Mouse (Mus musculus): Measurements from ENCODE around the gene Ccdc69. TPM values are rescaled to one million over a fixed set of nuclear protein-coding genes. Genes with fewer than 3 reads are reported as not detected.

The Ccdc69 gene
- polyA plus RNA-seq, 1 experiment, result 0.04 TPM

DNA sequence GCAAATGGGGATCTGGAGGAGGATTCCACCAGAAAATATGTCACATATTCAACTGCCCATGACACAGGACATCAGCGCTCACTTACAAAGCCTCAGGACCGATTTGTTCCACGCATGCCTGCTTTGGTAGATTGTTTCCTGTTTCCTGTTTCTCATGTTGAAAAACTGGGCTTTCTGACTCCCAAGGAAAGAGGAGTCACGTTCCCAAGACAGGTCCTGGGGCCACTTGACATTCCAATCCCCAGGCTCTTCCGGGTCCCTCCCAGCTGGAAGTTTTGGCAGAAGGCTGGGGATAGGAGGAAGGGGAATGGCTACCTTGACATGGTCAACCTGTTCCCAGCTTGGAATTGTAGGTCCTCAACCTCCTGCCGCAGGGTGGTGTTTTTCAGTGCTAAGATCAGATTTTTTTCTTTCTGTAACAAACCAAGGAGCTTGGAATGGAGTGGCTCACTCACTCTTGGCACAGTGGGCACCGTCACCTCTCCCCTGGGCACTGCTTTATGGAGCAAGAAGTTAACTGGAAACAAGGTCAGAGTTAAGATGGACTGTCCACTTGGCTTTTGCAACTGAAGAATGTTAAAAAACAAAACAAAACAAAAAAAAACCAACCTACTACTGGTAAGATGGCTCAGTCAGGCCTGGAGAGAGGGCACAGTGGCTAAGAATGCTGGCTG, 27.0 kb downstream of the Ccdc69 start:
- no peak overlapping the region for H3K4me3 ChIP-seq (ENCODE audit: insufficient read depth, poor library complexity, severe bottlenecking)
- no peaks in the 10 kb centered on the region for H3K79me2 ChIP-seq (ENCODE audit: control insufficient read depth, insufficient read depth)
- H3K27me3 ChIP-seq (ENCODE audit: control insufficient read depth, insufficient read depth, insufficient read length), result no peaks in the 10 kb centered on the region
- H3K79me3 ChIP-seq (ENCODE audit: low read depth), result no peaks in the 10 kb centered on the region
- TF ChIP-seq MYOG (IDR thresholded peaks at IDR 0.05; ENCODE audit: control insufficient read depth, extremely low read depth, insufficient read length) (no peak), CTCF (IDR thresholded peaks at IDR 0.05; ENCODE audit: control insufficient read depth, insufficient read depth, insufficient read length) (no peak), MYOD1 (IDR thresholded peaks at IDR 0.05; ENCODE audit: control insufficient read depth, insufficient read length, low read depth) (no peak), MAX (IDR thresholded peaks at IDR 0.05) (no peak), CEBPB (IDR thresholded peaks at IDR 0.05; ENCODE audit: low read depth) (no peak), USF1 (IDR thresholded peaks at IDR 0.05; ENCODE audit: low read depth) (no peak), FOSL1 (IDR thresholded peaks at IDR 0.05; ENCODE audit: insufficient read depth, low read length, poor library complexity, severe bottlenecking) (no peak)
- H3K36me3 ChIP-seq (ENCODE audit: control insufficient read depth, insufficient read depth), result no peaks in the 10 kb centered on the region
- H3ac ChIP-seq (ENCODE audit: control insufficient read depth, insufficient read length, low read depth), result no peak overlapping the region

DNA sequence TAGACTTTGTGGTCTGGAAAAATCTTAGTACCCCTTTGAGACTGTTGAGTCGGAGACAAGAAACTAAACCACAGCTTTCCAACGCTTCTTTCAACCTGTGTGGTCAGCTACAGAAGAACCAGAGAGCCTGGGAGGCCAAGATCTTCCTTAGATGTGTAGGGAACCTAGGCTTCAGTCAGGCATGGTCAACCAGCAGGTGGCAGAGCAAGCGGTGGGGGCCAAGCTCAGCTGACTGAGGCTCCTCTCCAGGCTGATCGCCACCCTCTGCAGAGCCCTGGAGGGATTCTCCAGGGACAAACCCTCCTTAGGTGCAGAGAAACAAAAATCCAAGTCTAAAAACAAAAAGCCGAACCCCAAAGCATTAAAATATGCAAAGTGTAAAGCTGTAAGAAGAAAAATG, 31.3 kb downstream of the Ccdc69 start:
- TF ChIP-seq MYOD1 (IDR thresholded peaks at IDR 0.05; ENCODE audit: control insufficient read depth, insufficient read length, low read depth) (no peak), CTCF (IDR thresholded peaks at IDR 0.05; ENCODE audit: control insufficient read depth, insufficient read depth, insufficient read length) (peak; percentile 84)
- no peak overlapping the region for H3K4me3 ChIP-seq (ENCODE audit: insufficient read depth, poor library complexity, severe bottlenecking)
- no peak overlapping the region for H3ac ChIP-seq (ENCODE audit: control insufficient read depth, insufficient read length, low read depth)
- H3K79me2 ChIP-seq (ENCODE audit: control insufficient read depth, insufficient read depth), result no peaks in the 10 kb centered on the region
- no peaks in the 10 kb centered on the region for H3K36me3 ChIP-seq (ENCODE audit: control insufficient read depth, insufficient read depth)
- no peaks in the 10 kb centered on the region for H3K79me3 ChIP-seq (ENCODE audit: low read depth)
- H3K27me3 ChIP-seq (ENCODE audit: control insufficient read depth, insufficient read depth, insufficient read length), result no peaks in the 10 kb centered on the region

DNA sequence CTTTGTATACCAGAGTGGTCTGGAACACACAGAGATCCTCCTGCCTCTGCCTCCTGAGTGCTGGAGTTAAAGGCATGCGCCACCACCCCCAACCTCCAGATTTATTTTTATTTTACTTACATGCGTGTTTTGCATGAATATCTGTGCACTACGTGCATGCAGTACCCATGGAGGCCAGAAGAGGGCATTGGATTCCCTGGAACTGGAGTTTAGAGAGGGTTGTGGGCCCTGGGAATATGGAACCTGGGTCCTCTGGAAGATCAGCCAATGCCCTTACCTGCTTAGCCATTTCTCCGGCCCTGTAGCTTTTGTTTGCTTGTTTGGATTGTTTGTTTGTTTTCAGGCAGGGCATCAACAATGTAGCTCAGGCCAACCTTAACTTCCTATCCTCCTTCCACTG, 36.6 kb downstream of the Ccdc69 start:
- no peaks in the 10 kb centered on the region for H3K79me3 ChIP-seq (ENCODE audit: low read depth)
- no peak overlapping the region for H3K4me3 ChIP-seq (ENCODE audit: insufficient read depth, poor library complexity, severe bottlenecking)
- no peaks in the 10 kb centered on the region for H3K79me2 ChIP-seq (ENCODE audit: control insufficient read depth, insufficient read depth)
- no peaks in the 10 kb centered on the region for H3K36me3 ChIP-seq (ENCODE audit: control insufficient read depth, insufficient read depth)
- no peak overlapping the region for H3ac ChIP-seq (ENCODE audit: control insufficient read depth, insufficient read length, low read depth)
- no peak for TF ChIP-seq MAX (IDR thresholded peaks at IDR 0.05)
- no peaks in the 10 kb centered on the region for H3K27me3 ChIP-seq (ENCODE audit: control insufficient read depth, insufficient read depth, insufficient read length)

DNA sequence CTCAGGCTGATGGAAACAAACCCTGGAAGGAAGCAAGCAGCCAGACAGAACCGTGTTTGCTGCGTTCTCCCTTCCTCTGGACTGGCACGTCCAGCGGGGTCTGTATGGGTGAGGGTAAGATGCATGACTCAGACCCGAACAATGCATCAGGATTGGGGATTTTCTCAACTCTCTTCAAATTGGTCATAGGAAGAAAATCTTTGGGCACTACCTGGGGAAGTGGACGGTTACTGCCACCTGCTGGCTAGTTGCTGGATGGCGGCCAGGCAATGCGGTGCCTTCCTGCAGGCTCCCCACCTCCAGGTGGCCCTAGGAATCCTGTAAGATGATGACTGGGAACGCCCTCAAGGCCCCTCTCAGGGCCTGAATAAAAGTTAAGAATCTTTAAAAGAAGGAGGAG, 38.3 kb downstream of the Ccdc69 start:
- H3K79me2 ChIP-seq (ENCODE audit: control insufficient read depth, insufficient read depth), result no peaks in the 10 kb centered on the region
- H3K79me3 ChIP-seq (ENCODE audit: low read depth), result no peaks in the 10 kb centered on the region
- no peaks in the 10 kb centered on the region for H3K27me3 ChIP-seq (ENCODE audit: control insufficient read depth, insufficient read depth, insufficient read length)
- no peak overlapping the region for H3ac ChIP-seq (ENCODE audit: control insufficient read depth, insufficient read length, low read depth)
- H3K36me3 ChIP-seq (ENCODE audit: control insufficient read depth, insufficient read depth), result no peaks in the 10 kb centered on the region
- H3K4me3 ChIP-seq (ENCODE audit: insufficient read depth, poor library complexity, severe bottlenecking), result no peak overlapping the region
- TF ChIP-seq CTCF (IDR thresholded peaks at IDR 0.05; ENCODE audit: control insufficient read depth, insufficient read depth, insufficient read length) (peak; percentile 89), MYOG (IDR thresholded peaks at IDR 0.05; ENCODE audit: control insufficient read depth, extremely low read depth, insufficient read length) (no peak)

DNA sequence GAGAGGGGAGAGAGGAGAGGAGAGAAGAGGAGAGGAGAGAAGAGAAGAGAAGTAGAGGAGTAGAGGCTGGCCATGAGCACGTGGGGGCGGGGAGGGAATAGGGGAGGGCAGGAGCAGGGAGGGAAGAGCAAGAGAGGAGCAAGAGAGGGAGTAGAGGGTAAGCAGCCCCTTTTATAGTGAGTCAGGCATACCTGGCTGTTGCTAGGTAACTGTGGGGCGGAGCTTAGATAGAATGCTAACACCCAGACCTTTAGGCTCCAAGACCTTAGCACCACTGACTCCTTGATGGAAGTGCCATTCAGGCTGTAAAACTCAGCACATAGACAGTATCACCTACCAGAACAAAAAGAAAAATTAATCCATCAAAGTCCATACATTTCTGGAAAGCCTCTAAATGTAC, 41.3 kb downstream of the Ccdc69 start:
- no peaks in the 10 kb centered on the region for H3K27me3 ChIP-seq (ENCODE audit: control insufficient read depth, insufficient read depth, insufficient read length)
- no peaks in the 10 kb centered on the region for H3K36me3 ChIP-seq (ENCODE audit: control insufficient read depth, insufficient read depth)
- no peak overlapping the region for H3K4me3 ChIP-seq (ENCODE audit: insufficient read depth, poor library complexity, severe bottlenecking)
- H3K79me3 ChIP-seq (ENCODE audit: low read depth), result peaks cover 5% of the 10 kb centered on the region
- no peak for TF ChIP-seq CEBPB (IDR thresholded peaks at IDR 0.05; ENCODE audit: low read depth)
- no peak for TF ChIP-seq MAX (IDR thresholded peaks at IDR 0.05)
- no peak for TF ChIP-seq USF1 (IDR thresholded peaks at IDR 0.05; ENCODE audit: low read depth)
- no peak for TF ChIP-seq MYOG (IDR thresholded peaks at IDR 0.05; ENCODE audit: control insufficient read depth, extremely low read depth, insufficient read length)
- no peak for TF ChIP-seq FOSL1 (IDR thresholded peaks at IDR 0.05; ENCODE audit: insufficient read depth, low read length, poor library complexity, severe bottlenecking)
- TF ChIP-seq MYOD1 (IDR thresholded peaks at IDR 0.05; ENCODE audit: control insufficient read depth, insufficient read length, low read depth), result no peak
- TF ChIP-seq CTCF (IDR thresholded peaks at IDR 0.05; ENCODE audit: control insufficient read depth, insufficient read depth, insufficient read length), result no peak
- H3ac ChIP-seq (ENCODE audit: control insufficient read depth, insufficient read length, low read depth), result no peak overlapping the region
- H3K79me2 ChIP-seq (ENCODE audit: control insufficient read depth, insufficient read depth), result peaks cover 18% of the 10 kb centered on the region

DNA sequence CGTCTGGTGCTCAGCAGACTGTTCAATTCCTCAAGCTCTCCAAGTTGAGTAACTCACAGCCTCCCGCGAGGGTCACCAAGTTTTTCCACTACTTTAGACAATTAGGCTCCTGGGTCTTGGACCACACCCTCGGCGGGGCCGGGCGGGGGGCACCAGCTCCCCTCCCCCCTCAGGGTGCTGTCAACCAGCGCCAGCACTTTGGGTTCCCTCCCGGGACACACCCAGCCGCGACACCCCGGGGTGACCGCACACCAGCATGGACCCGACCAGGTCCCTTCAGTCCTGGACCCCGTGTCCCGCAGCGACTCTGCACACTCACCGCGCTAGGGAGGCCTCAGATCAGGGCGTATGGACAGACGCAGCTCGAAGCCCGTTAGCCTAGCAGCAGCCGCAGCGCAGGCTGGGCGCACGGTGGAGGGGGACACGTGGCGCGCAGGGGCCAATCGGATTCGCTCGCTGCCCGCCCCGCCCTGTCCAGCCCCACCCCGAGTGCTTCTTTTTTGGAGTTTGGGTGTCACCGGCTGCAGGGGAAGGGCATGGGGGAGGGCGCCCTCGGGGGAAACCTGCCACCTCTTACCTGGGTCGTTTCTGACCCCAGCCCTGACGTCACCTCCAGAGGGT, 44.8 kb downstream of the Ccdc69 start, which contains the start of gene Anxa6:
Gene Anxa6, minus strand, starts transcription at position 406 of the 621 bp plus-strand sequence.
- peaks cover 38% of the 10 kb centered on the region for H3K79me3 ChIP-seq (ENCODE audit: low read depth)
- peaks cover 52% of the 10 kb centered on the region for H3K79me2 ChIP-seq (ENCODE audit: control insufficient read depth, insufficient read depth)
- H3ac ChIP-seq (ENCODE audit: control insufficient read depth, insufficient read length, low read depth), result peak within 1 kb of the TSS; percentile 93
- H3K4me3 ChIP-seq (ENCODE audit: insufficient read depth, poor library complexity, severe bottlenecking), result peak within 1 kb of the TSS; percentile 76
- TF ChIP-seq CTCF (IDR thresholded peaks at IDR 0.05; ENCODE audit: control insufficient read depth, insufficient read depth, insufficient read length) (no peak), MYOD1 (IDR thresholded peaks at IDR 0.05; ENCODE audit: control insufficient read depth, insufficient read length, low read depth) (no peak), USF1 (IDR thresholded peaks at IDR 0.05; ENCODE audit: low read depth) (peak; percentile 91), FOSL1 (IDR thresholded peaks at IDR 0.05; ENCODE audit: insufficient read depth, low read length, poor library complexity, severe bottlenecking) (no peak), CEBPB (IDR thresholded peaks at IDR 0.05; ENCODE audit: low read depth) (no peak), MYOG (IDR thresholded peaks at IDR 0.05; ENCODE audit: control insufficient read depth, extremely low read depth, insufficient read length) (no peak), MAX (IDR thresholded peaks at IDR 0.05) (no peak)
- no peaks in the 10 kb centered on the region for H3K27me3 ChIP-seq (ENCODE audit: control insufficient read depth, insufficient read depth, insufficient read length)
- peaks cover 12% of the 10 kb centered on the region for H3K36me3 ChIP-seq (ENCODE audit: control insufficient read depth, insufficient read depth)
